Mouse (Mus musculus) spleen, adult 2 months (tissue): ENCODE data around the gene Vps53.

Experiments used
- CTCF ChIP-seq: fragments of 200-500 bp; IDR thresholded peaks from 2 replicates; pipeline ENCODE4 v1.5.1; 2011; ENCODE audit warnings: mild to moderate bottlenecking, inconsistent platforms; ENCODE audit not compliant: insufficient read depth, insufficient read length, insufficient replicate concordance; ENCODE audit errors: extremely low read depth
- POLR2A ChIP-seq: fragments of 200-500 bp; IDR thresholded peaks from 2 replicates; pipeline ENCODE4 v1.6.1; 2011; ENCODE audit warnings: low read depth, low read length, inconsistent platforms

GRCm38 (mm10) chr11:76217390-76217800, 37.9 kb upstream of the Vps53 start, which contains the start of the genes Dbil5 and Gemin4:
- TF ChIP-seq CTCF (peak; percentile 94; the same call in 1 of the 2 replicates), POLR2A (peak; percentile 83)
